Mouse (Mus musculus): ENCODE data around the gene Prm1. TPM values are rescaled to one million over a fixed set of nuclear protein-coding genes. Genes with fewer than 3 reads are reported as not detected.
"Not testable (repeated sequence)": the region's sequence is repeated elsewhere in the genome, so short reads cannot be mapped to it uniquely, and the experiment has no call there.

Gene Prm1
- polyA plus RNA-seq (2014; fragmentation: Nextera tagmentation; extraction: Ambion mirVana): not detected in 2 replicates

GRCm38 (mm10) chr16:10805789-10806527 lies at the start of gene Prm1:
TSS of gene Prm1 (minus strand) at chr16:10805839.
- WGBS: 72% methylated on average over 10 of the region's 10 CpGs
- Histone ChIP-seq H3K4me1 (ENCODE audit: control insufficient read depth, insufficient read depth, low read length) (0 out of 2 replicates have a peak, but pooled peaks cover 2% of the 10 kb centered on the region), H3K27ac (replicated peaks; ENCODE audit: low read depth, low read length) (no peak within 1 kb of the TSS; the same call in 1 of the 2 replicates), H3K9me3 (ENCODE audit: control insufficient read depth, low read length) (no peaks in the 10 kb centered on the region), H3K36me3 (ENCODE audit: control insufficient read depth, insufficient read depth, low read length) (no peaks in the 10 kb centered on the region), H3K4me2 (ENCODE audit: low read depth, severe bottlenecking) (no peak within 1 kb of the TSS), H3K27me3 (ENCODE audit: control insufficient read depth, insufficient read depth, low read length) (no peaks in the 10 kb centered on the region), H3K9ac (ENCODE audit: low read length) (no peak within 1 kb of the TSS), H3K4me3 (ENCODE audit: low read depth, low read length) (no peak within 1 kb of the TSS)
- peak; percentile 47; the same call in 1 of the 2 replicates for ATAC-seq (ENCODE audit: insufficient number of reproducible peaks, low FRiP score, low TSS enrichment, low read depth)
- DNase-seq (ENCODE audit: low spot score): no peak

GRCm38 (mm10) chr16:10852216-10852615 lies 46.6 kb upstream of the Prm1 start:
- 84% methylated on average over 10 of the region's 10 CpGs for WGBS

GRCm38 (mm10) chr16:10850905-10851304 lies 45.3 kb upstream of the Prm1 start:
- no peaks in the 10 kb centered on the region for H3K9me3 ChIP-seq (ENCODE audit: control insufficient read depth, low read length)
- peaks cover 19% of the 10 kb centered on the region for H3K4me1 ChIP-seq (ENCODE audit: control insufficient read depth, insufficient read depth, low read length)
- DNase-seq (ENCODE audit: low spot score): no peak
- no peaks in the 10 kb centered on the region for H3K36me3 ChIP-seq (ENCODE audit: control insufficient read depth, insufficient read depth, low read length)
- no peak; the same call in 1 of the 2 replicates for ATAC-seq (ENCODE audit: insufficient number of reproducible peaks, low FRiP score, low TSS enrichment, low read depth)
- 55% methylated on average over 4 of the region's 4 CpGs for WGBS
- H3K27me3 ChIP-seq (ENCODE audit: control insufficient read depth, insufficient read depth, low read length): no peaks in the 10 kb centered on the region
- H3K4me2 ChIP-seq (ENCODE audit: low read depth, severe bottlenecking): no peak overlapping the region
- peak overlapping the region; percentile 60 for H3K27ac ChIP-seq (replicated peaks; ENCODE audit: low read depth, low read length)
- no peak overlapping the region for H3K4me3 ChIP-seq (ENCODE audit: low read depth, low read length)
- H3K9ac ChIP-seq (ENCODE audit: low read length): no peak overlapping the region

More at GRCm38 (mm10) chr16:10852216-10852615, 46.6 kb upstream of the Prm1 start:
- not testable (repeated sequence) for H3K36me3 ChIP-seq (ENCODE audit: control insufficient read depth, insufficient read depth, low read length); H3K4me2 ChIP-seq (ENCODE audit: low read depth, severe bottlenecking); DNase-seq (ENCODE audit: low spot score); ATAC-seq (ENCODE audit: insufficient number of reproducible peaks, low FRiP score, low TSS enrichment, low read depth); H3K9me3 ChIP-seq (ENCODE audit: control insufficient read depth, low read length); H3K9ac ChIP-seq (ENCODE audit: low read length); H3K27ac ChIP-seq (replicated peaks; ENCODE audit: low read depth, low read length); H3K4me3 ChIP-seq (ENCODE audit: low read depth, low read length); H3K27me3 ChIP-seq (ENCODE audit: control insufficient read depth, insufficient read depth, low read length)
- peaks cover 19% of the 10 kb centered on the region for H3K4me1 ChIP-seq (ENCODE audit: control insufficient read depth, insufficient read depth, low read length)

- Histone ChIP-seq H3K27me3 (ENCODE audit: control insufficient read depth, insufficient read depth, low read length) (no peaks in the 10 kb centered on the region), H3K36me3 (ENCODE audit: control insufficient read depth, insufficient read depth, low read length) (no peaks in the 10 kb centered on the region), H3K9ac (ENCODE audit: low read length) (no peak overlapping the region), H3K9me3 (ENCODE audit: control insufficient read depth, low read length) (no peaks in the 10 kb centered on the region), H3K4me1 (ENCODE audit: control insufficient read depth, insufficient read depth, low read length) (peaks cover 19% of the 10 kb centered on the region), H3K4me3 (ENCODE audit: low read depth, low read length) (no peak overlapping the region), H3K4me2 (ENCODE audit: low read depth, severe bottlenecking) (no peak overlapping the region), H3K27ac (replicated peaks; ENCODE audit: low read depth, low read length) (peak overlapping the region; percentile 74)
- 30% methylated on average over 12 of the region's 12 CpGs for WGBS
- DNase-seq (ENCODE audit: low spot score) (peak; percentile 51), ATAC-seq (ENCODE audit: insufficient number of reproducible peaks, low FRiP score, low TSS enrichment, low read depth) (peak; percentile 61)
Observed at GRCm38 (mm10) chr16:10849965-10850861, 44.6 kb upstream of the Prm1 start.

GRCm38 (mm10) chr16:10846503-10846902 lies 40.9 kb upstream of the Prm1 start:
- Histone ChIP-seq H3K4me1 (ENCODE audit: control insufficient read depth, insufficient read depth, low read length) (peaks cover 28% of the 10 kb centered on the region), H3K4me3 (ENCODE audit: low read depth, low read length) (no peak overlapping the region), H3K4me2 (ENCODE audit: low read depth, severe bottlenecking) (no peak overlapping the region), H3K36me3 (ENCODE audit: control insufficient read depth, insufficient read depth, low read length) (no peaks in the 10 kb centered on the region), H3K27me3 (ENCODE audit: control insufficient read depth, insufficient read depth, low read length) (no peaks in the 10 kb centered on the region), H3K9ac (ENCODE audit: low read length) (no peak overlapping the region), H3K27ac (replicated peaks; ENCODE audit: low read depth, low read length) (no peak overlapping the region), H3K9me3 (ENCODE audit: control insufficient read depth, low read length) (no peaks in the 10 kb centered on the region)
- ATAC-seq (ENCODE audit: insufficient number of reproducible peaks, low FRiP score, low TSS enrichment, low read depth) (no peak), DNase-seq (ENCODE audit: low spot score) (peak; percentile 55)
- 49% methylated on average over 4 of the region's 4 CpGs for WGBS

GRCm38 (mm10) chr16:10845952-10846351 lies 40.3 kb upstream of the Prm1 start:
- Histone ChIP-seq H3K27me3 (ENCODE audit: control insufficient read depth, insufficient read depth, low read length) (no peaks in the 10 kb centered on the region), H3K36me3 (ENCODE audit: control insufficient read depth, insufficient read depth, low read length) (no peaks in the 10 kb centered on the region), H3K9me3 (ENCODE audit: control insufficient read depth, low read length) (no peaks in the 10 kb centered on the region), H3K4me3 (ENCODE audit: low read depth, low read length) (no peak overlapping the region), H3K27ac (replicated peaks; ENCODE audit: low read depth, low read length) (no peak overlapping the region), H3K4me1 (ENCODE audit: control insufficient read depth, insufficient read depth, low read length) (peaks cover 24% of the 10 kb centered on the region), H3K9ac (ENCODE audit: low read length) (no peak overlapping the region), H3K4me2 (ENCODE audit: low read depth, severe bottlenecking) (no peak overlapping the region)
- no peak for ATAC-seq (ENCODE audit: insufficient number of reproducible peaks, low FRiP score, low TSS enrichment, low read depth)
- DNase-seq (ENCODE audit: low spot score): no peak
- 83% methylated on average over 6 of the region's 6 CpGs for WGBS

GRCm38 (mm10) chr16:10844319-10844670 lies 38.7 kb upstream of the Prm1 start:
- Histone ChIP-seq H3K9ac (ENCODE audit: low read length) (no peak overlapping the region), H3K4me1 (ENCODE audit: control insufficient read depth, insufficient read depth, low read length) (peaks cover 11% of the 10 kb centered on the region), H3K9me3 (ENCODE audit: control insufficient read depth, low read length) (no peaks in the 10 kb centered on the region), H3K36me3 (ENCODE audit: control insufficient read depth, insufficient read depth, low read length) (no peaks in the 10 kb centered on the region), H3K4me3 (ENCODE audit: low read depth, low read length) (no peak overlapping the region), H3K27me3 (ENCODE audit: control insufficient read depth, insufficient read depth, low read length) (no peaks in the 10 kb centered on the region), H3K4me2 (ENCODE audit: low read depth, severe bottlenecking) (peak overlapping the region; percentile 44; the same call in 1 of the 2 replicates), H3K27ac (replicated peaks; ENCODE audit: low read depth, low read length) (no peak overlapping the region)
- WGBS: 61% methylated on average over 6 of the region's 6 CpGs
- ATAC-seq (ENCODE audit: insufficient number of reproducible peaks, low FRiP score, low TSS enrichment, low read depth) (no peak), DNase-seq (ENCODE audit: low spot score) (no peak)

- H3K4me2 ChIP-seq (ENCODE audit: low read depth, severe bottlenecking): peak overlapping the region; percentile 44
- H3K9ac ChIP-seq (ENCODE audit: low read length): peak overlapping the region; percentile 27; the same call in 1 of the 2 replicates
- no peaks in the 10 kb centered on the region for H3K36me3 ChIP-seq (ENCODE audit: control insufficient read depth, insufficient read depth, low read length)
- no peaks in the 10 kb centered on the region for H3K27me3 ChIP-seq (ENCODE audit: control insufficient read depth, insufficient read depth, low read length)
- H3K4me3 ChIP-seq (ENCODE audit: low read depth, low read length): no peak overlapping the region
- WGBS: 14% methylated on average over 18 of the region's 18 CpGs
- H3K4me1 ChIP-seq (ENCODE audit: control insufficient read depth, insufficient read depth, low read length): peaks cover 12% of the 10 kb centered on the region
- no peaks in the 10 kb centered on the region for H3K9me3 ChIP-seq (ENCODE audit: control insufficient read depth, low read length)
- ATAC-seq (ENCODE audit: insufficient number of reproducible peaks, low FRiP score, low TSS enrichment, low read depth) (no peak), DNase-seq (ENCODE audit: low spot score) (peak; percentile 66)
- H3K27ac ChIP-seq (replicated peaks; ENCODE audit: low read depth, low read length): no peak overlapping the region
Observed at GRCm38 (mm10) chr16:10843486-10844318, 38.1 kb upstream of the Prm1 start.
